Mouse (Mus musculus): ENCODE measurements around the gene Jmjd1c. TPM values are rescaled to one million over a fixed set of nuclear protein-coding genes. Genes with fewer than 3 reads are reported as not detected.

Gene Jmjd1c
- polyA plus RNA-seq, 1 experiment from 2014 or later: 46.9 TPM

- Histone ChIP-seq H3K9ac (replicated peaks; ENCODE audit: low read length) (peak overlapping the region; percentile 88), H3K36me3 (replicated peaks; ENCODE audit: control insufficient read depth, insufficient read depth, low read depth, low read length) (no peaks in the 10 kb centered on the region), H3K4me1 (ENCODE audit: control insufficient read depth, insufficient read depth, low read length) (no peaks in the 10 kb centered on the region), H3K9me3 (replicated peaks; ENCODE audit: control insufficient read depth, low read length) (no peaks in the 10 kb centered on the region), H3K27ac (replicated peaks; ENCODE audit: low read depth, low read length) (0 out of 2 replicates have a peak overlapping the region, but pooled peaks have one; percentile 35), H3K4me3 (ENCODE audit: low read depth, low read length) (peak overlapping the region; percentile 92), H3K27me3 (ENCODE audit: control insufficient read depth, insufficient read depth, low read length) (no peaks in the 10 kb centered on the region), H3K4me2 (ENCODE audit: low read depth, low read length) (peak overlapping the region; percentile 85)
- DNase-seq (ENCODE audit: low spot score) (peak; percentile 10), ATAC-seq (replicated peaks; ENCODE audit: insufficient number of reproducible peaks, low FRiP score, low TSS enrichment, low read depth) (peak; percentile 73)
- WGBS: 0% methylated on average over 35 of the region's 41 CpGs
Measured at GRCm38 (mm10) chr10:67284761-67285175, 188.8 kb downstream of the Jmjd1c start.

DNA sequence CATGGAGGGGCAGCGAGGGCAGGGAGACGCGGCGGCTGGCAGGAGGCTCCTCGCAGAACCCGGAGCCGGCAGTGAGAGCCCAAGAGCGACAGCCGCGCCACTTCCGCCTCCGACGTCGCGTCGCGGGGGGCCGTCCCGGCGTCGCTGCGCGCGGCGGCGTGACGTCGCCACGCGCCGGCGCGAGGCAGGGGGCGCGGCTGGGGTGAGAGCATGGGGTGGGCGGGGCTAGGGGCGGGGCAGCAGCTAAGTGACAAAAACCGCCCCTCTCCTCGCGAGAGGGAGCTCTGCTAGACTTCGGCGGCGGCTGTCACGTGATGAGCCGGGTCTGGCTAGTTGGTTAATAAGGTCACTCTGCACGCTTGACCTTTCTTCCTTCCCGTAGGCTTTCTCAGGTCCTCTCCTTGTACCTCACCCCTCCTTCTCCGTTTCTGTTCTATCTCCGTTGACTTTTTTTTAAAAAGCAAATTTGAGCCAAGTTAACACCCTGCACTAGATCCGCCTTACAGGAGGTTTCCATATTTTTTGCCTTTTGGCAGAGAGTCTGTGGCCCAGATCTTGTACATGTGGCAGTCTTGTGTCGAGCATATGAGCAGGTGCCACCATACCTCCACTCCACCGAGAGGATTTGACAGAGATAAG, 189.4 kb downstream of the Jmjd1c start, which contains the start of gene Nrbf2:
TSS of gene Nrbf2 (minus strand) at position 130 of the 639 bp plus-strand sequence.
- ATAC-seq (replicated peaks; ENCODE audit: insufficient number of reproducible peaks, low FRiP score, low TSS enrichment, low read depth) (peak; percentile 79), DNase-seq (ENCODE audit: low spot score) (peak; percentile 95)
- WGBS: 7% methylated on average over 19 of the region's 52 CpGs
- no peaks in the 10 kb centered on the region for H3K9me3 ChIP-seq (replicated peaks; ENCODE audit: control insufficient read depth, low read length)
- H3K27ac ChIP-seq (replicated peaks; ENCODE audit: low read depth, low read length): 0 out of 2 replicates have a peak within 1 kb of the TSS, but pooled peaks have one; percentile 35
- H3K4me1 ChIP-seq (ENCODE audit: control insufficient read depth, insufficient read depth, low read length): no peaks in the 10 kb centered on the region
- peak within 1 kb of the TSS; percentile 85 for H3K4me2 ChIP-seq (ENCODE audit: low read depth, low read length)
- H3K4me3 ChIP-seq (ENCODE audit: low read depth, low read length): peak within 1 kb of the TSS; percentile 92
- peak within 1 kb of the TSS; percentile 88 for H3K9ac ChIP-seq (replicated peaks; ENCODE audit: low read length)
- no peaks in the 10 kb centered on the region for H3K36me3 ChIP-seq (replicated peaks; ENCODE audit: control insufficient read depth, insufficient read depth, low read depth, low read length)
- H3K27me3 ChIP-seq (ENCODE audit: control insufficient read depth, insufficient read depth, low read length): no peaks in the 10 kb centered on the region

DNA sequence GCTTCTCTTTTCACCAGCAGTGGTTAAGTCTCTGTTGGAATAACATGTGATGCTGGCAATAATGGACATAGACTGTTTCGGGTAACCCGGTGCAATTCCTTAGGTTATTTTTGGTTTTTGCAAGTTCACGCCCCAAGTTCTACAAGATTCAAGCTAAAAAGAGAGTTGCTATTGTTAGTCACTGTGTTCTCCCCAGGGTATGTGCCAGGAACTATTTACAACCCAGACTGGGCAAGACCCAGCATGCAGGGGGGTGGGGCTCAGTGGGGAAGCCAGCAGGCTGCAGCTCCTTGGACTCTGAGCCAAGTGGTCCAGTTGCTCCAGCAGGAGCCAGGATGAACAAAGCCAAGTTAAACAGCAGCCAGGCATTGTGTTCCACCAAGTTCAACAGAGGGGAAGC, 192.0 kb downstream of the Jmjd1c start:
- H3K4me2 ChIP-seq (ENCODE audit: low read depth, low read length): no peak overlapping the region
- no peaks in the 10 kb centered on the region for H3K9me3 ChIP-seq (replicated peaks; ENCODE audit: control insufficient read depth, low read length)
- no peak overlapping the region for H3K27ac ChIP-seq (replicated peaks; ENCODE audit: low read depth, low read length)
- no peak for ATAC-seq (replicated peaks; ENCODE audit: insufficient number of reproducible peaks, low FRiP score, low TSS enrichment, low read depth)
- no peaks in the 10 kb centered on the region for H3K4me1 ChIP-seq (ENCODE audit: control insufficient read depth, insufficient read depth, low read length)
- no peaks in the 10 kb centered on the region for H3K27me3 ChIP-seq (ENCODE audit: control insufficient read depth, insufficient read depth, low read length)
- H3K4me3 ChIP-seq (ENCODE audit: low read depth, low read length): no peak overlapping the region
- H3K36me3 ChIP-seq (replicated peaks; ENCODE audit: control insufficient read depth, insufficient read depth, low read depth, low read length): no peaks in the 10 kb centered on the region
- no peak for DNase-seq (ENCODE audit: low spot score)
- no peak overlapping the region for H3K9ac ChIP-seq (replicated peaks; ENCODE audit: low read length)
- WGBS: 80% methylated on average over 3 of the region's 3 CpGs

GRCm38 (mm10) chr10:67290622-67291021, 194.7 kb downstream of the Jmjd1c start:
- Histone ChIP-seq H3K4me2 (ENCODE audit: low read depth, low read length) (no peak overlapping the region), H3K27ac (replicated peaks; ENCODE audit: low read depth, low read length) (no peak overlapping the region), H3K9ac (replicated peaks; ENCODE audit: low read length) (no peak overlapping the region), H3K4me3 (ENCODE audit: low read depth, low read length) (no peak overlapping the region), H3K27me3 (ENCODE audit: control insufficient read depth, insufficient read depth, low read length) (no peaks in the 10 kb centered on the region), H3K36me3 (replicated peaks; ENCODE audit: control insufficient read depth, insufficient read depth, low read depth, low read length) (no peaks in the 10 kb centered on the region), H3K9me3 (replicated peaks; ENCODE audit: control insufficient read depth, low read length) (no peaks in the 10 kb centered on the region), H3K4me1 (ENCODE audit: control insufficient read depth, insufficient read depth, low read length) (no peaks in the 10 kb centered on the region)
- 73% methylated on average over 4 of the region's 4 CpGs for WGBS
- DNase-seq (ENCODE audit: low spot score): no peak
- ATAC-seq (replicated peaks; ENCODE audit: insufficient number of reproducible peaks, low FRiP score, low TSS enrichment, low read depth): no peak

DNA sequence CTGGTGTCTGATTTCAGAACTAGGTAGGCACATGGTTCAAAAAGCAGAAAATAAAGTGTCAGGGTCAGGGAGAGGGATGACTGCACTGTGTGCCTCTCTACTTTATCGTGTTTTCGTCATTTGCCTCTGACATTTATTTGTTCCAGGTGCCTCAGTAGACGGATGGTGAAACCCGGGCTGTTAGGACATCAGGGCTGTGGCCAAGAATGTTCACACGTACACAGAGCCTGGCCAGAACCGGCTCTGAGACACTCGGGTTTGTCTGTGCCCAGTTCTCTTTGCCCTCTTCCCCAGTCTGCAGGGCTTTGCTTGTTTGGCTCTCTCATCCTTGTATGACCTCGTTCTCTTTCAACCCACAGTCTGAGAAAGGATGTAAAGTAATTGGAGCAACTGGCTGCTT, 195.2 kb downstream of the Jmjd1c start:
- no peak for ATAC-seq (replicated peaks; ENCODE audit: insufficient number of reproducible peaks, low FRiP score, low TSS enrichment, low read depth)
- WGBS: 71% methylated on average over 8 of the region's 8 CpGs

DNA sequence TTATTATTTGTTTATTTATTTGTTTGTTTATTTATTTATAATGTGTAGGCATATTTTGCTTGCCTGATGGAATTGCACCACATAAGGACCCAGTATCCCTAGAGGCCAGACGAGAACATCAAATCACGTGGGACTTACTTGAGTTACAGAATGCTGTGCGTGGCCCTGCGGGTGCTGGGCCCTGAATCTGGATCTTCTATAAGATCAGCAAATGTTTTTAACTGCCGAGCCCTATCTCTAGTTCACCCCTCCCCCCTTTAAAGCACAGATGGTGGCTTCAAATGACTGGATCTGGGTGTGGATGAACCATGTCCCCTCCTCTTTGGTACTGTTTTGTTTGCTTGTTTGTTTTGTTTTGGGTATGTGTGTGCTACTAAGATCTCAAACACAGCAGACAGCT, 199.4 kb downstream of the Jmjd1c start:
- DNase-seq (ENCODE audit: low spot score): no peak

More for the DNA sequence above, 195.2 kb downstream of the Jmjd1c start:
- Histone ChIP-seq H3K36me3 (replicated peaks; ENCODE audit: control insufficient read depth, insufficient read depth, low read depth, low read length) (no peaks in the 10 kb centered on the region), H3K9me3 (replicated peaks; ENCODE audit: control insufficient read depth, low read length) (no peaks in the 10 kb centered on the region), H3K27me3 (ENCODE audit: control insufficient read depth, insufficient read depth, low read length) (no peaks in the 10 kb centered on the region), H3K4me3 (ENCODE audit: low read depth, low read length) (no peak overlapping the region), H3K4me2 (ENCODE audit: low read depth, low read length) (no peak overlapping the region), H3K9ac (replicated peaks; ENCODE audit: low read length) (no peak overlapping the region), H3K27ac (replicated peaks; ENCODE audit: low read depth, low read length) (no peak overlapping the region), H3K4me1 (ENCODE audit: control insufficient read depth, insufficient read depth, low read length) (no peaks in the 10 kb centered on the region)
- no peak for DNase-seq (ENCODE audit: low spot score)

GRCm38 (mm10) chr10:67295938-67296466, 200.1 kb downstream of the Jmjd1c start:
- no peaks in the 10 kb centered on the region for H3K9me3 ChIP-seq (replicated peaks; ENCODE audit: control insufficient read depth, low read length)
- H3K27ac ChIP-seq (replicated peaks; ENCODE audit: low read depth, low read length): no peak overlapping the region
- H3K27me3 ChIP-seq (ENCODE audit: control insufficient read depth, insufficient read depth, low read length): no peaks in the 10 kb centered on the region
- no peak overlapping the region for H3K4me3 ChIP-seq (ENCODE audit: low read depth, low read length)
- DNase-seq (ENCODE audit: low spot score) (no peak), ATAC-seq (replicated peaks; ENCODE audit: insufficient number of reproducible peaks, low FRiP score, low TSS enrichment, low read depth) (no peak)
- H3K9ac ChIP-seq (replicated peaks; ENCODE audit: low read length): no peak overlapping the region
- no peak overlapping the region for H3K4me2 ChIP-seq (ENCODE audit: low read depth, low read length)
- no peaks in the 10 kb centered on the region for H3K36me3 ChIP-seq (replicated peaks; ENCODE audit: control insufficient read depth, insufficient read depth, low read depth, low read length)
- 85% methylated on average over 7 of the region's 7 CpGs for WGBS
- no peaks in the 10 kb centered on the region for H3K4me1 ChIP-seq (ENCODE audit: control insufficient read depth, insufficient read depth, low read length)

More for the DNA sequence above, 199.4 kb downstream of the Jmjd1c start:
- Histone ChIP-seq H3K9ac (replicated peaks; ENCODE audit: low read length) (no peak overlapping the region), H3K27ac (replicated peaks; ENCODE audit: low read depth, low read length) (no peak overlapping the region), H3K27me3 (ENCODE audit: control insufficient read depth, insufficient read depth, low read length) (no peaks in the 10 kb centered on the region), H3K36me3 (replicated peaks; ENCODE audit: control insufficient read depth, insufficient read depth, low read depth, low read length) (no peaks in the 10 kb centered on the region), H3K4me1 (ENCODE audit: control insufficient read depth, insufficient read depth, low read length) (no peaks in the 10 kb centered on the region), H3K4me3 (ENCODE audit: low read depth, low read length) (no peak overlapping the region), H3K4me2 (ENCODE audit: low read depth, low read length) (no peak overlapping the region), H3K9me3 (replicated peaks; ENCODE audit: control insufficient read depth, low read length) (no peaks in the 10 kb centered on the region)
- WGBS: 68% methylated on average over 5 of the region's 5 CpGs
- ATAC-seq (replicated peaks; ENCODE audit: insufficient number of reproducible peaks, low FRiP score, low TSS enrichment, low read depth): no peak

GRCm38 (mm10) chr10:67296482-67297152, 200.7 kb downstream of the Jmjd1c start:
- Histone ChIP-seq H3K36me3 (replicated peaks; ENCODE audit: control insufficient read depth, insufficient read depth, low read depth, low read length) (no peaks in the 10 kb centered on the region), H3K27me3 (ENCODE audit: control insufficient read depth, insufficient read depth, low read length) (no peaks in the 10 kb centered on the region), H3K9me3 (replicated peaks; ENCODE audit: control insufficient read depth, low read length) (no peaks in the 10 kb centered on the region), H3K27ac (replicated peaks; ENCODE audit: low read depth, low read length) (no peak overlapping the region), H3K9ac (replicated peaks; ENCODE audit: low read length) (no peak overlapping the region), H3K4me2 (ENCODE audit: low read depth, low read length) (no peak overlapping the region), H3K4me3 (ENCODE audit: low read depth, low read length) (no peak overlapping the region), H3K4me1 (ENCODE audit: control insufficient read depth, insufficient read depth, low read length) (no peaks in the 10 kb centered on the region)
- 88% methylated on average over 8 of the region's 8 CpGs for WGBS
- no peak for DNase-seq (ENCODE audit: low spot score)
- ATAC-seq (replicated peaks; ENCODE audit: insufficient number of reproducible peaks, low FRiP score, low TSS enrichment, low read depth): no peak

All from embryonic facial prominence, embryonic 11.5 days (tissue).